Mouse (Mus musculus): ENCODE measurements around the gene Tnk1.

The Tnk1 gene

DNA sequence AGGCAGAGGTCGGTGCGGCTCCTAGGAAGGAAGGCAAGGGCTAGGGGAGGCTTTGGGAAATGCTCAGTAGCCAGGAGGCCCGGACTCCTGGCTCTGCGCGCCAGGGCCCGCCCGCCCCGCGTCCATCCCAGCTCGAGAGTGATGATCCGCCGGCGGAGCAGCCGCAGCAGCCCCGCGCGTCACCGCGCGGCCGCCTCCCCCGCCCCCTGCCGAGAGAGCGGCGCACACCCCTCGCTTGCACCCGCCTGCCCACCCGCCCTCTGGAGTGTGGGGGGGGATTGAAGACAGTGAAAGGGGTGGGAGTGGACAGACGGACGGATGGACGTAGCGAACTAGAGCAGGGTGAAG is 21.0 kb downstream of the Tnk1 start, which contains the start of gene Nlgn2:
Gene Nlgn2 (minus strand): TSS at position 181 of the 348 bp plus-strand sequence.
- DNase-seq (ENCODE audit: low spot score) = no peak

DNA sequence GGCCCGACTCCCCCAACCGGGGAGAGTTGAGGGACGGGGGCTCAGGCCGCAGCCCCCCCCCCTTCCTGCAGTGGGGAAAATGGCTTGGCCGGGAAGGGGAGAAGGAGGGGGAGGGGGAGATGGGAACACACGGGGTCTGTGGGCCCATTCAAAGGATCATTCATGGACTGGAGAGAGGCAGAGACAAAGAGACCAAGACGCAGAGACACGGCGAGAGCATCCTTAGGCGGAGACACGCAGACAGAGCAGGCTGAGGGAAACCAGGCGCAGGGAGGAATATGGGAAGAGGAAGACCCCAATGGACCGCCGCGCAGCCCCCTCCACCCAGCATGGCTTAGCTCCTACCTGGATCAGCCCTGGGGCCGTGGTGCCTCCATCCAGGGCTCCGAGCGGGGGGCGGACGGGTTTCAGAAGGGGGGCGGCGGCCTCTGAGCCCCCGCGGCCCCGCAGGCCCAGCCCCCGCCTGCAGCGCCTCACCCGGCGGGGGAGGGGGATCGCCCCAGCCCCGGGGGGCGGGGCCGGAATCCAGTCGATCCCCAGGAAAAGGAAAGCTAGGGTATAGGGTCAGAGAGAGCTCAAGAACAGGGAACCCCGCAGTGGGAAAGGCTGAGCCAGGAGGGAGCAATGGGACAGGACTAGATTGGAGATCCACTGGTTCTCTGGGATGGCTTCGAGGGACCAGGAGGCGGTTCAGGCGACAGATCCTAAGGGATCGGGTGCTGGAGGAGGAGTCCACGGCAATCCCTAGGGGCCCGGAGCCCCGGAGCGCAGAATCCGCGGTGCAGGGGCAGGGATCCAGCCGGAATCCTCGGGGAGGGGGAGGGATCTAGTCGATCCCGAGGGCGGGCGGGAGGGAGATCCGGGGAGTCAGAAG is 21.6 kb downstream of the Tnk1 start:
- no peak for DNase-seq (ENCODE audit: low spot score)

DNA sequence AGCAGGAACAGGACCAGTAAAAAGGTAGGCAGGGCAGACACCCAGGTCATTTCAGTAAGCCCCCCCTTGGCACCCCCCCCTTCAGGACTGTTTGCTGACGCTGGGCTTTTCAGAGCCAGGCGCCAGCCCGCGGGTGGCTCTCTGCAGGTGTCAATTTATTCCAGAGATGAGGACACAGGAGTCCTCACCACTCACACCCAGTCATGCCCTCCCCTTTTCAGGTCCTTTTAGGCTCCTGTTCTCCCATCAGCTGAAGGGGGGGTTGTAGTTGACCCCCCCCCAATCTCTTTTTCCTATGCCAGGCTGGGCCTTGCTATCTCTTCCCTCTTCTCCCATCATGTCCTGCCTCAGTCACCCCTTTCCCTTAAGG is 22.6 kb downstream of the Tnk1 start:
- no peak for DNase-seq (ENCODE audit: low spot score)

DNA sequence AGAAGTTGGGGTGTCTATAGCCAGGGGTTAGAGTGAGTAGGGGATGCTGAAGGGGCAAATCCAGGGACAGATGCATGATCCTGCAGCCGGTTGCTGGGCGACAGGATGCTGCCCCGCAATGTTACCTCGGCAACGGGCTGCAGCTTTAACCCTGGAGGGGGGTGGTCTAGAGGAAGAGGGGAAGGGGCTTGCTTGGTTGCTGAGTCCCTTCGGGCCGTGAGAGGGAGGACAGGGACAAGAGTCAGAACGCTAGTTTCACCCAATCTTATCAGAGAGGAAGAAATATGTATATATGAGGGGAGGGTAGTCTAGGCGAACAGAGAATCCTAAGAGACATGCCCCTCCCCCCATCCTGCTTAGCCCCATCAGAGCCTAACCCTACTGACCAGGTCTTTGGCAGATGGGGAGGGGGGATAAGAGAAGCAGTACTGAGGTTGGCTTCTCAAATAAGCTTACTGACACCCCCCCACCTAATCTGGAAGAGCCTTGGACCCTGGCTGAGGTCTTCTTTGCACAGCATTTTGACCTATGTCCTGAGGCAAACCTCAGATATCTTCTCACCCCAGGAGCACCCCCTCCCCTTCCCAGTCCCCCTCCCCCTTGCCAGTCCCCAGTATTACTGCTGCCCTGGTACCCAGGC is 23.1 kb downstream of the Tnk1 start:
- no peak for DNase-seq (ENCODE audit: low spot score)

DNA sequence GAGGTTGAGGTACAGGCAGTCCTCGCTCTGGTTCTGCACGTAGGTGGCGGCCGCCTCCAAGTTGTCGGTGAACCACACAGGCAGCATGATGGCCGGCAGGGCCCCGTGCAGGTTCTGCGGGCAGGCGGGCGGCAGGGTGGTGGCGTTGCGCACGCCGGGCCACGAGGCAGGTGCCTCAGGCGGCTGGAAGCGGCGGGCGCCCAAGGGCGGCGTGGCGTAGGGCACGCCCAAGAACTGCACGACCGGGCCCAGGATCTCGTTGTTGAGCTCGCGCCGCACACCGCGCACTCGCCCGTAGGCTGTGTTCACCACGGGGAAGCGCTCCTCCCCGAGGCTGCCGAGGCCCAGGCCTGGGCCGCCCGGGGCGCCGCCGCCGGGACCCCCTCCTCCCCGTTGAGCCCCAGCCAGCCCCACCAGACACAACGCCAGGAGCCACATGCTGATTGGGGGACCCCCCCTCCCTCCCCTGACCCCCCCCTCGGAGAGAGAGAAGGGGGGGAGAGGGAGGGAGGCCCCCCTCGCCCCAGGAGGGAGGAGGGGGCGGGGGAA is 24.5 kb downstream of the Tnk1 start:
- DNase-seq (ENCODE audit: low spot score) = no peak

DNA sequence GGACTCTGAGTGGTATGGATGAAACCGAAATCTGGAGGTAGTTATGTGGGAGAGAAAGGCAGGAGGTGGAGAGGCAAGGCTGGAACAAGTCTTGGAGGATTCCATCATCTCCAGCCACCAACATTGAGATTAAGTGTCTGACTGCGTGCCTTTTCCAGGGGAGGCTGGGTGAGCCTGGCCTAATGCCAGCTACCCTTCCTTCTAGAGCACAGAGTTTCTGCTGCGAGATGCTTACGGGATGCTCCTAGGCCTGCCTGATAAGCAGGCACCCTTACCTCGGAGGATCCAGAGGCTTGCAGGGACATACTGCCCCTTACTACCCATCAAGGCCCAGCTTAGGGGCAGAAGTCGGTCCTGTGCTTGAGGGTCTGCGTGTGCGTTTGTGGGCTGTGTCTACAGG is 25.0 kb downstream of the Tnk1 start:
- DNase-seq (ENCODE audit: low spot score) = no peak

DNA sequence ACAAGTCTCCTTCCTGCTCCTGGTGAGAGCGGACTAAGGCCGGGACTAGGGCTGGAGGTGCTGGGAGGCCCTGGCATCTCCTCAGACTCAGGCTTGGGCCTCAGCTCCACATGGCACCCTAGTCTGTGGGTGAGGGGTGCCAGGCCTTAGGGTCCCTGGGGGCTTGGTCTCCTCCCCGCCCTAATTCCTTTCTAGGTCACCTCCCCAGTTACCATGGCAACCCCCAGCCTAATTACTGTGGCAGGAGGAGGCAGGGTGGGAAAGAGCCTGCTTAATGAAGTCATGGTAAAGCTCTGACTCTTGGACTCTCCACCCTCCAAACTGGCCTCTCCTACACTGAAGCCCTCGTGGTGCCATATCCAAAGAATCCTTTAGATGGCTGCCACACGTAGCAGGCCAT is 29.7 kb downstream of the Tnk1 start:
- no peak for DNase-seq (ENCODE audit: low spot score)

DNA sequence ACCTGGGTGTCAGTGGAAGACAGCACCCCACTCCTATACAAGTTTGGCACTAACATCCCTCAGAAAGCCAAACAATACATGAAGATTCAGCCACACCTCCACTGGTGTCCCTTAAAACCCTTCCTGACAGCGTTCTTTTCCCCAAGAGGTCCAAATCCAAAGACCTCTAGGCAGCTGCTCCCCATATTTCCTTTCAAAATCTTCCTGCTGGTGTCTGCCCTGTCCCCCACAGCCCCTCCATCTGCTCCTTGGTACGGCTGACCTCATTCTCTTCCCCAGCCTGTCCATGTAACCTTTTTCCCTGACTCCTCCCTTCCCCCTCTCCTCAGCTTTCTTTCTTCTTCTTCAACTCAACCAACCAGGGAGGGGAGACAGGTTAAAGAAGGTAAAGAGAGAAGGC is 35.1 kb downstream of the Tnk1 start:
- DNase-seq (ENCODE audit: low spot score) = no peak

DNA sequence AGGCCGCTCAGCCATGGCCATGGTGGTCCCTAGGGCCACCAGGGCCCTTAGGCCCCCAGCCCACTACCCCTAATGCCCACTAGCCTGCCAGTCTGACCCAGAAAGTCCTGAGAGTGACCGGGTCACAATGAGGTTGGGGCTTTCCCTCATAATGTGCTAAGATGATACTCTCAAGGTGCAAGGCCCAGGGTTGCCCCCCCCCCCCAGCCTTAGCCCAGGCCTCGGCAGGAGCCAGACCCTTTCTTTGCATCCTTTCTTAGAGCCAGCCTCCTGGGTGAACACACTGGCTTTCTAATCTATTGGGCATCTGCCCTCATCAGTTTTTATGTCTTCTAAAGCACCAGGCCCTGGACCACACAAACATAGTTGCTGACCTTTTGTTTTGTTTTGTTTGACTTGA is 36.5 kb downstream of the Tnk1 start, which contains the start of gene Spem1:
Gene Spem1 (minus strand): TSS at position 101 of the 400 bp plus-strand sequence.
- DNase-seq (ENCODE audit: low spot score) = no peak

DNA sequence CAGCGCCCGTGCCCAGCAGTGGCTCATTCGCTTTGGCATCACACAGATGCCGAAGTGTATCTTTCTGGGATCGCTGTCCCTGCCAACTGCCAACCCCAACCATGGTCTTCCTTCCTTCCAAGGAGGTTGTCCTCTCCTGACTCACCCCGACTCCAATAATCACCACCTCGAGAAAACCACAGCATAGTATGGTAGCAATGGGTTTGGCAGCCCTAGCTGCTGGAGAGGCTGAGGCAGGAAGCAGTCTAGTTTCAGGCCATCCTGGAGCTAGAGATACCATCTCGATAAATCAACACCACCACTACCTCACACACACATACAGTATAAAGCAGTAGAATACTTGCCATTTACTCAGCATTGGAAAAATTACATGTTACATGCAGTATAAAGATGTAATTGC is 39.7 kb downstream of the Tnk1 start:
- DNase-seq (ENCODE audit: low spot score) = no peak

DNA sequence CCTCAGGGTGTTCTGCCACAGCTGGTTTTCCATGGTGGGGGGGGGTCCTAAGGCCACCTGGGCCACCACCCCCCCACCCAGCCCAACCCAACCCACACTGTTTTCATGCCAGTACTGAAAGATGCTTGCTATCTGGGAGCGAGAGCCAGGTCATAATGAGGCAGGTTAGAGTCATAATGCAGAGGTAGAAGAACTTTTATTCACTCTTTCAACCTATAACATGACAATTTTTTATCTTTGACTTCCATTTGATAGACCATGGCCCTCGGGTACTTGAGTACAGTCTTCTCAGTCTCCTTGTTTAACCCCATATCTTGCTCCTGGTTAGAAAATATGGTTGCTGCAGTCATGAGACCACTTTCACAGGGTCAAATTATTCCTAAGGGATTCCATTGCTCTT is 40.2 kb downstream of the Tnk1 start, which contains the start of gene Spem2:
Gene Spem2 (minus strand): TSS at position 101 of the 400 bp plus-strand sequence.
- no peak for DNase-seq (ENCODE audit: low spot score)

DNA sequence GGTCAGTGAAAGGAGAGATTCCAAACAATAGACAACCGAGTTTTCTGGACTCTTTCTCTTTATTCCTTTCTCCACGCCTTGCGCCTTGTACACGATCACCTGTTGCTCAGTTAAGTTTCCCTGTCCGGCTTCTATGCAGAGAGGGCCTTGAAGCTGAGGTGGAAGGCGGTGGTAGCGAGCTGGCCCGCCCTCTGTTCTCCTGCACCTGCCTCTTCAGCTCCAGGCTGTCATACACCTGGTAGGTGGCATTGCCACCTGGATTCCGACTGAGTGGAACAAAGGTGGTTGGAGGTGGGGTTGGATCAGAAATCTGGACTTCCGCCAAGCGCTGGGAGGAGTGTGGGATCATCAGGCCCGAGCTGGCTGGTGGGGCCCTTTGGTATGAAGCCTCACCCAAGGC is 42.0 kb downstream of the Tnk1 start:
- no peak for DNase-seq (ENCODE audit: low spot score)

DNA sequence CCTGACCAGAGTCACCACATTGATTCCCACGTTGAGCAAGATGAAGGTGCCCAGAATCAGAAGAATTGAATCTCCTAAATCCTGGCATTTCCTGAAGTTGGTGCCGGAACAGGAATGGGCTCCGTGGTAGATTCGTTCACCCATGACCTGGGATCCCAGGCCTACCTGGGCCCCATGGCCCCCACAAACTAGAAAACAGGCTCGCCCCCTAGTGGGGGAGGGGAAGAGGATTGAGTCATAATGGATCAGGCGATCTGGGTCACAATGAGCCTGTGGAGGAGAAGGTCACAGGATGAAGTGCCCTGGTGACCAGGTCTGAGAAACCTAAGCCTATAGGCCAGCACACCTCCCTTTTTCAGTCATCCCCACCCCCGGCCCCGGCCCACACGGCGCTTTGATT is 43.4 kb downstream of the Tnk1 start, which contains the start of gene Gm39566:
Gene Gm39566 (minus strand): TSS at position 144 of the 400 bp plus-strand sequence.
- no peak for DNase-seq (ENCODE audit: low spot score)

DNA sequence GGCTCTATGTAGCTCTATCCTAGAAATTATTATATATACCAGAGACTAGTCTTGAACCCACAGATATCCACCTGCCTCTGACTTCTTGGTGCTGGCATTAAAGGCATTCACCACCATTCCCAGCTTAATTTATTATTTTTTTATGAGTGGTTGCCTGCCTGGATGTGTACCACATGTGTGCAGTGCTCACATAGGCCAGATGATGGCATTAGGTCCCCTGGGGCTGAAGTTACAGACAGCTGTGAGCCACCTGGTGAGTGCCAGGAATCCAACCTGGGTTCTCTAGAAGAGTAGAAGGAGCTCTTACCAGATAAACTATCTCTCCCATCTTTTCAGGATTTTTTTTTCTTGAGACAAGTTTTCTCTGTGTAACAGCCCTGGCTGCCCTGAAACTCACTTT is 48.2 kb downstream of the Tnk1 start:
- no peak for DNase-seq (ENCODE audit: low spot score)

DNA sequence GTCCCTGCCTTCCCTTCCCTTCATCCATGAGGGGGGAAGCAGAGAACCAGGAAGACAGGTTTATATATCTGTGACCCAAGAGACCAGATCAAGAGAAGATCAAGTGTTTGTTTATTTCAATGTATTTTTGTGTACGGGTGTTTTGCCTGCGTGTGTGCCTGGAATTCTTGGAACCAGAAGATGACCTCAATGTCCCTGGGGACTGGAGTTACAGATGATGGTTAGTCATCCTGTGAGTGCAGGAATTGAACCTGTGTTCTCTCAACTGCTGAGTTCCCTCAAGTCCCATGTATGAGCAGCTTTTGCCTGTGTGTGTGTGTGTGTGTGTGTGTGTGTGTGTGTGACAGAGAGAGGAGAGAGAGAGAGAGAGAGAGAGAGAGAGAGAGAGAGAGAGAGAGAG is 50.9 kb downstream of the Tnk1 start:
- no peak for DNase-seq (ENCODE audit: low spot score)

DNA sequence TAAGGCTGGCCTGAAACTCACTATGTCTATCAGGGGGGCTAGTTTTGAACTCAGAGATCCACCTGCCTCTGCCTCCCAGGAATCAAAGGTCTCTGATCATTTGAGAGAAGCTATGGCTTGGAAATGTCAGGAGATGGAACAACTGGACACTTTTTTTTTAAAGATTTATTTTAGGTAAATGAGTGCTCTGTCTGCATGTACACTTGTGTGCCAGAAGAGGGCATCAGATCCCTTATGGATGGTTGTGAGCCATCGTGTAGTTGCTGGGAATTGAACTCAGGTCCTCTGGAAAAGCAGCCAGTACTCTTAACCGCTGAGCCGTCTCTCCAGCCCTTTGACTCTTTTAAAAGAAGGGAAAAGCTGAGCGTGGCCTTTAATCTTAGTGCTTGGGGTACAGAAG is 52.2 kb downstream of the Tnk1 start:
- no peak for DNase-seq (ENCODE audit: low spot score)

DNA sequence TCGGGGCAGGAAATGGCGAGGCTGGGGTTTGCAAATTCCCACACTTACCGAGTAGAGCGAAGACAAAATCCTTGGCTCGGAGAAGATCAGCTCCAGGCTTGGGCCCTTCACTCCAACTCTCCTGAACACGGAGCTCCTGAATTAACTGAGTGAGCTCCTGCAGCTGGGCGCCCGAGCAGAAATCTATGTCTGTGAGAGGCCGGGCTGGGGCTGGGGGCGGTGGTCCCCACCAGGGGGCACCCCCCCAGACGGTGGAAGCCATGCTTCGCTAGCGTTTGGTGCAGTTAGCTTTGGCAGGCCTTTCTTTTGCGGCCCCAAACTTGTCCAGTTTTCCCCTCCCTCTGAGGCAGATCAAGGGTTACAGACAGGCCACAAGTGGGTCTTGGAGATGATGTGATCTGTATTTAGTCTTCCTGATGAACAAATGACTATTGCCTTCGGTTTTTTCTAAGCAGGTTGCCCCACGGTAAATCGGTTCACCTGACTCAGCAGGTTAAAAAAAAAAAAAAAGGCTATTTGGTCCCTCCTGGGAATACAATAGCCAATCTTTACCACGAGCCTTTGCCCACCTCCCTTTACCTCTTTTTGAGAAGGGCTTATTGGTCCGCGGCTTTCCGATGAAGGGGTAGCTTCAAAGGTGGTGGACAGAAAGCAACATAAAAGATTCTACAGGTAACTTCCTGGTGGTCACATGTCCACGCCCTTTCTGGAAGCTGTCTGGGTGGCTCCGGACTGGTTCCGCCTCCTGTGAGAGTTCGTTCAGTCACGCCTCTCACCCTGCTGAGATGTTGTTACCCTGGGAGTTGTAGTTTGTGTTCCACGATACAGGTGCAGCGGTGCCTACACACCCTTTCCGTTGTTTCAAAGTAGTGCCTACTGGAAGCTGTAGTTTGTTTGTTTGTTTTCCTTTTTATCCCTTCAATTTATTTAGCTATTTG is 53.3 kb downstream of the Tnk1 start, which contains the start of gene Tmem102:
Gene Tmem102 (minus strand): TSS at position 653 of the 938 bp plus-strand sequence.
- DNase-seq (ENCODE audit: low spot score) = no peak

DNA sequence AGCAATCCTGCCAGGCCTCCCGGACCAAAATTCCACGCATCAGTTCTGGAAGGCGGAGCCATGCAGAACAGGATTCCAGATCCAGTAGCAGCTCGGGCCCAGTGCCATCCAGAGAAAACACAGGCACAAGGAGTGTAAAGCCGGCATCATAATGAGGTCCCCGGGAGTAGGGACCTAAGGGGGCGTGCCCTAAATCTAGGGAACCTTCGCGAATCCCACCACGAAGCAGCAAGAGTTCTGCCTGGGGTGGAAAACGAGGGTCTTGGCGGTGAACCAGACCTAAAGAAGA is 53.9 kb downstream of the Tnk1 start:
- DNase-seq (ENCODE audit: low spot score) = no peak

DNA sequence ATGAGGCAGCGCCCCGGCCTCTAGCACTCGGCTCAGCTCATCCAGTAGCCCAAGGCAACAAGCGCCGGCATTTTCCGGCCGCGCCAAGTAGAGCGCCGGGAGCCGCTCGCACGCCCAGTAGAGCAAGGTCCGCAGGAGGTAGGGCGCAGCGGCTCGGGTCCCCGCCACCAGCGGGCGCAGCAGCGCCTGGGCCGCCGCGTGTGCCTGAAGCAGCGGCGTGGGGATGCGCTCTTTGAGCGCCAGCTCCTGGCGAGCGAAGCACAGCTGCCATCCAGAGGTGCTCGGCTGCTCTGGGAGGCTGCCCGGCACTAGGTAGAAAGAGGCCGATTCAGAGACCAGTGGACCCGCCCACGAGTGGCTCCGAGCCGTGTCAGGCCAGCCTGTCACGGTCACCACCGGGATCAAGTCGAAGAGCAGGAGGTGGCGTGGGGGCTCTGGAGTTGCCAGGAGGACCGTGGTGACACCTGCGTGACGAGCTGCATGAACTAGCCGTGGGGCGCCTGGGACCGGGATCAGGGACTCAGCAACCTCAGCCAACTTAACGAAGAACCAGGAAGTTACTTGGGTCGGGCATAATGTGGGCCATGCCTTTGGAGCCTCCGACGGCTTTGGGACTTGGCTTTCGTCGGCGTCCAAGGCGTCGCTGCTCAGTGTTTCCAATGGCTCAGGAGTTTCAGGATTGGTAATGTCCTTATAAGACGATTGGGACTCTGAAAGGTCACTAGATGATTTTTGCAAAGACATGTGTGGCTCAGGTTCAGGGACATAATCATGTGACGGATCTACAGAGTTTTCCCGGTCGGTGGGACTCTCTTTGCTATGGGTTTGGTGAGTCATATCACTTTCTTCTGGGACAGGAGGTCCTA is 54.5 kb downstream of the Tnk1 start:
- peak; percentile 71 for DNase-seq (ENCODE audit: low spot score)

DNA sequence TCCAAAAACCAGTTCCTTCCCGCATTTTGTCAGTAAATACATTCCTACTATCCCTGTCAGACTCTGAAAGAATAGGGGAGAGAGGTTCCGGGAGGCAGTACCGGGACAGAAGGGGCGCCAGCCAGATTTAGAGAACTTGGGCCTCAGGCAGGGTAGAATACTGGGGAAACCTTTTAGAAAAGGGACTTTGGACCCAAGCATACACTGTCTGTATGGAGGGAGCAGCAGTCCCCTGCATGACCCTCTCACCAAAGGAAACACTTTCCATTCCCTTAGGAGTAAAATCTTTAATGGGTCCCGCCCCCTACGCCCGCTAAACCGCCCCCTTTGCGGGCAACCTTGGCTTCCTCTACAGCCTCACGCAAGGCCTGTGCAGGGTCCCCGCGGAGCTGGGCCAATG is 55.2 kb downstream of the Tnk1 start:
- no peak for DNase-seq (ENCODE audit: low spot score)

DNA sequence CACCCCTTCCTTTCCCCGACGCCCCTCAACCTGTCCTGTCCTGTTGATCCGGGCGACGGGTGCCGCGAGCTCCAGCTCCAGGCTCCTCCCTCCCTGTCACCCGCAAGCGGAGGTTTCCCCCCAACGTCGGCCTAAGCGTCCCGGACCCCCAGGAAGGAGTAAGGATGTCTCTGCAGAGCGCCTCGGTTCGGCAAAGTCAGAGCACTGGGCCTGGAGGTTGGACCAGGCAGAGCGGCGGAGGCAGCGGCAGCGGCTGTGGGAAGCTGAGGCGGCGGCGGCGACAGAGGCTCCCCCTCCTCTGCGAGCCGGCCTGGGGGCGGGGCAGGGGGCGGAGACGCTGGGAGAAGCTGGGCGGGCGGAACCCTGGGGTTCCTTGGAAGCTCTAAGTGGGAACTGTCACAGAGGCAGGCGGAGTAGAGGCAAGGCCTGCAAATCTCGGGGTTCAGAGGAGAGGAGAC is 55.9 kb downstream of the Tnk1 start:
- peak; percentile 78 for DNase-seq (ENCODE audit: low spot score)

Measured in ovary, adult 18-20 months (tissue).